20 mouse cellular contexts compared by ENCODE assay signal in genomic region chr8:110957471-110957870, GRCm38 (mm10). TPM values are rescaled to one million over a fixed set of nuclear protein-coding genes. Genes with fewer than 3 reads are reported as not detected.
DNase-seq lines count a peak whose midpoint lies in the region; ATAC-seq lines count a peak whose summit lies in the region.
"Had no signal": no experiment of that assay in that cellular context is flagged by ENCODE, and none has a peak within 500 bp of the region (broad histone marks: within the 10 kb centered on the region; RNA-seq: fewer than 3 reads in every experiment).

No protein-coding gene starts in this region.

- no peak overlapping the region for H3K27ac ChIP-seq in intestine, embryonic 16.5 days (ENCODE audit: low read length)
- H3K27ac ChIP-seq in intestine, embryonic 15.5 days: no peak overlapping the region
- no peak overlapping the region for H3K27ac ChIP-seq in embryonic facial prominence, embryonic 10.5 days (replicated peaks)
- H3K27ac ChIP-seq in kidney, embryonic 16.5 days (ENCODE audit: low read length): no peak overlapping the region
- H3K27ac ChIP-seq: embryonic facial prominence, embryonic 15.5 days; forebrain, embryonic 10.5 days; limb, embryonic 15.5 days had no signal

- peak overlapping the region; percentile 29; the same call in 1 of the 2 replicates for H3K9ac ChIP-seq in intestine, embryonic 16.5 days (ENCODE audit: low read depth, low read length)
- H3K9ac ChIP-seq in intestine, embryonic 15.5 days: no peak overlapping the region
- no peak overlapping the region for H3K9ac ChIP-seq in kidney, embryonic 16.5 days (replicated peaks; ENCODE audit: low read length)
- H3K9ac ChIP-seq: embryonic facial prominence, embryonic 15.5 days; limb, embryonic 15.5 days; neural tube, embryonic 15.5 days had no signal

- no peaks in the 10 kb centered on the region for H3K4me1 ChIP-seq in intestine, embryonic 16.5 days (ENCODE audit: control insufficient read depth, insufficient read depth, low read length)
- no peaks in the 10 kb centered on the region for H3K4me1 ChIP-seq in intestine, embryonic 15.5 days (replicated peaks)
- peaks cover 13% of the 10 kb centered on the region for H3K4me1 ChIP-seq in embryonic facial prominence, embryonic 10.5 days
- H3K4me1 ChIP-seq in kidney, embryonic 16.5 days (ENCODE audit: insufficient read depth, low read length): peaks cover 13% of the 10 kb centered on the region; the same call in 1 of the 2 replicates

- DNase-seq in heart, adult 11 months: peak; percentile 95
- no peak for DNase-seq in heart, adult 9 months (ENCODE audit: low spot score in 2 of 2)
- DNase-seq in cerebellum, adult 8-10 months: peak; percentile 73
- no peak for DNase-seq in embryonic facial prominence, embryonic 10.5 days (ENCODE audit: low spot score)
- DNase-seq in adrenal gland, adult 8-10 months: no peak
- DNase-seq: adrenal gland, postnatal 25 days; heart, postnatal 36 days; kidney, adult 11 months; lung, postnatal 10 days; midbrain, embryonic 14.5 days; thymus, postnatal 25 days had no signal

- H3K9me3 ChIP-seq in intestine, embryonic 16.5 days (ENCODE audit: control insufficient read depth, low read length): no peaks in the 10 kb centered on the region
- no peaks in the 10 kb centered on the region for H3K9me3 ChIP-seq in intestine, embryonic 15.5 days
- H3K9me3 ChIP-seq in embryonic facial prominence, embryonic 10.5 days: no peaks in the 10 kb centered on the region
- H3K9me3 ChIP-seq in kidney, embryonic 16.5 days (ENCODE audit: low read length): no peaks in the 10 kb centered on the region
- H3K9me3 ChIP-seq: embryonic facial prominence, embryonic 15.5 days; forebrain, embryonic 10.5 days; limb, embryonic 15.5 days; neural tube, embryonic 15.5 days had no signal

- WGBS in intestine, embryonic 16.5 days: 91% methylated on average over 19 of the region's 19 CpGs
- 92% methylated on average over 19 of the region's 19 CpGs for WGBS in intestine, embryonic 15.5 days
- 94% methylated on average over 19 of the region's 19 CpGs for WGBS in embryonic facial prominence, embryonic 10.5 days
- 87% methylated on average over 19 of the region's 19 CpGs for WGBS in kidney, embryonic 16.5 days

- H3K36me3 ChIP-seq in intestine, embryonic 16.5 days (ENCODE audit: control insufficient read depth, insufficient read depth, low read length): no peaks in the 10 kb centered on the region
- no peaks in the 10 kb centered on the region; the same call in 1 of the 2 replicates for H3K36me3 ChIP-seq in intestine, embryonic 15.5 days
- H3K36me3 ChIP-seq in embryonic facial prominence, embryonic 10.5 days (replicated peaks): peaks cover 85% of the 10 kb centered on the region
- peaks cover 29% of the 10 kb centered on the region for H3K36me3 ChIP-seq in kidney, embryonic 16.5 days (ENCODE audit: insufficient read depth, low read length)

- no peak overlapping the region for H3K4me2 ChIP-seq in intestine, embryonic 16.5 days (ENCODE audit: low read depth, low read length)
- H3K4me2 ChIP-seq in intestine, embryonic 15.5 days (replicated peaks): no peak overlapping the region
- H3K4me2 ChIP-seq in kidney, embryonic 16.5 days (replicated peaks; ENCODE audit: low read depth, low read length): no peak overlapping the region
- H3K4me2 ChIP-seq: embryonic facial prominence, embryonic 15.5 days; limb, embryonic 15.5 days; neural tube, embryonic 15.5 days had no signal

- no peaks in the 10 kb centered on the region for H3K27me3 ChIP-seq in intestine, embryonic 16.5 days (replicated peaks; ENCODE audit: control insufficient read depth, insufficient read depth, low read length)
- no peaks in the 10 kb centered on the region for H3K27me3 ChIP-seq in intestine, embryonic 15.5 days (replicated peaks)
- no peaks in the 10 kb centered on the region for H3K27me3 ChIP-seq in embryonic facial prominence, embryonic 10.5 days (replicated peaks; ENCODE audit: low read depth, poor library complexity, severe bottlenecking)
- no peaks in the 10 kb centered on the region for H3K27me3 ChIP-seq in kidney, embryonic 16.5 days (ENCODE audit: insufficient read depth, low read length)
- H3K27me3 ChIP-seq: embryonic facial prominence, embryonic 15.5 days; limb, embryonic 15.5 days; neural tube, embryonic 15.5 days had no signal

- ATAC-seq in intestine, embryonic 16.5 days: no peak
- ATAC-seq in intestine, embryonic 15.5 days: no peak
- ATAC-seq in kidney, embryonic 16.5 days (ENCODE audit: low FRiP score, low TSS enrichment): no peak
- ATAC-seq: activated CD4-positive, CD25-positive, alpha-beta regulatory T cell, adult 4 months had no signal

- H3K4me3 ChIP-seq in intestine, embryonic 16.5 days (ENCODE audit: low read length): no peak overlapping the region
- H3K4me3 ChIP-seq in intestine, embryonic 15.5 days (replicated peaks): no peak overlapping the region
- no peak overlapping the region for H3K4me3 ChIP-seq in embryonic facial prominence, embryonic 10.5 days
- no peak overlapping the region for H3K4me3 ChIP-seq in kidney, embryonic 16.5 days (ENCODE audit: low read length)
- H3K4me3 ChIP-seq: embryonic facial prominence, embryonic 15.5 days; forebrain, embryonic 10.5 days; limb, embryonic 15.5 days; myocyte; neural tube, embryonic 15.5 days had no signal

RNA-seq across cellular contexts. Expression of gene St3gal2, which starts 37.7 kb away (rescaled TPM):
- 10.7 and 11.1 TPM in 2 replicates for polyA plus RNA-seq in intestine, embryonic 16.5 days (2015; fragmentation: Nextera tagmentation; extraction: Ambion mirVana)
- 13.0 and 15.3 TPM in 2 replicates for polyA plus RNA-seq in intestine, embryonic 15.5 days (2015; fragmentation: Nextera tagmentation; extraction: Ambion mirVana)
- polyA plus RNA-seq in embryonic facial prominence, embryonic 10.5 days (2016; fragmentation: Nextera tagmentation; extraction: Ambion mirVana): 34.5 and 34.8 TPM in 2 replicates
- 10 to 100 TPM; 19.1 to 41.1 (median 27.7) TPM for total RNA-seq in adrenal gland, adult 8-10 months (2022)
- 25.1 and 27.6 TPM in 2 replicates for polyA plus RNA-seq in kidney, embryonic 16.5 days (2015; fragmentation: Nextera tagmentation; extraction: Ambion mirVana)

RNA-seq across cellular contexts. Expression of gene Ddx19a, which starts 40.1 kb away (rescaled TPM):
- 11.5 and 12.0 TPM in 2 replicates for polyA plus RNA-seq in intestine, embryonic 16.5 days (2015; fragmentation: Nextera tagmentation; extraction: Ambion mirVana)
- 12.4 and 15.4 TPM in 2 replicates for polyA plus RNA-seq in intestine, embryonic 15.5 days (2015; fragmentation: Nextera tagmentation; extraction: Ambion mirVana)
- polyA plus RNA-seq in embryonic facial prominence, embryonic 10.5 days (2016; fragmentation: Nextera tagmentation; extraction: Ambion mirVana): 23.7 and 26.3 TPM in 2 replicates
- total RNA-seq in adrenal gland, adult 8-10 months (2022): 10 to 100 TPM; 38.7 to 52.2 (median 44.5) TPM
- polyA plus RNA-seq in kidney, embryonic 16.5 days (2015; fragmentation: Nextera tagmentation; extraction: Ambion mirVana): 15.0 and 15.1 TPM in 2 replicates

RNA-seq across cellular contexts. Expression of gene Fuk, which starts 55.2 kb away (rescaled TPM):
- 13.8 and 15.1 TPM in 2 replicates for polyA plus RNA-seq in intestine, embryonic 16.5 days (2015; fragmentation: Nextera tagmentation; extraction: Ambion mirVana)
- polyA plus RNA-seq in intestine, embryonic 15.5 days (2015; fragmentation: Nextera tagmentation; extraction: Ambion mirVana): 10.2 and 13.2 TPM in 2 replicates
- 16.2 and 16.5 TPM in 2 replicates for polyA plus RNA-seq in embryonic facial prominence, embryonic 10.5 days (2016; fragmentation: Nextera tagmentation; extraction: Ambion mirVana)
- total RNA-seq in adrenal gland, adult 8-10 months (2022): 10 to 100 TPM; 11.1 to 19.0 (median 15.8) TPM
- polyA plus RNA-seq in kidney, embryonic 16.5 days (2015; fragmentation: Nextera tagmentation; extraction: Ambion mirVana): 14.8 and 16.6 TPM in 2 replicates

Comparison
In these comparisons a context has a peak if more than half of its experiments do, and no peak if none do; other contexts are left out.
1. DNase-seq: peak in heart, adult 11 months (single experiment) and cerebellum, adult 8-10 months (single experiment); none in heart, adult 9 months (0 of 2), embryonic facial prominence, embryonic 10.5 days (single experiment) and adrenal gland, adult 8-10 months (single experiment).